Mouse (Mus musculus): ENCODE results near the gene Ccdc77.

GRCm38 (mm10) chr6:120332351-120332750, 31.8 kb downstream of the Ccdc77 start:
- no peak; the same call in 1 of the 2 replicates for TF ChIP-seq CTCF (IDR thresholded peaks at IDR 0.05; ENCODE audit: low read depth)
- no peak for TF ChIP-seq EP300 (IDR thresholded peaks at IDR 0.05; ENCODE audit: low read depth)
